Mouse (Mus musculus) frontal cortex, adult (tissue): Measurements from ENCODE around the gene 1500009C09Rik.

Experiments used
- ATAC-seq: cut with Nextera tagmentation; 2 replicates; pipeline ENCODE4 v1.9.2; 2017; ENCODE audit warnings: mild to moderate bottlenecking, moderate library complexity, mixed read lengths; ENCODE audit not compliant: low TSS enrichment

Gene 1500009C09Rik

DNA sequence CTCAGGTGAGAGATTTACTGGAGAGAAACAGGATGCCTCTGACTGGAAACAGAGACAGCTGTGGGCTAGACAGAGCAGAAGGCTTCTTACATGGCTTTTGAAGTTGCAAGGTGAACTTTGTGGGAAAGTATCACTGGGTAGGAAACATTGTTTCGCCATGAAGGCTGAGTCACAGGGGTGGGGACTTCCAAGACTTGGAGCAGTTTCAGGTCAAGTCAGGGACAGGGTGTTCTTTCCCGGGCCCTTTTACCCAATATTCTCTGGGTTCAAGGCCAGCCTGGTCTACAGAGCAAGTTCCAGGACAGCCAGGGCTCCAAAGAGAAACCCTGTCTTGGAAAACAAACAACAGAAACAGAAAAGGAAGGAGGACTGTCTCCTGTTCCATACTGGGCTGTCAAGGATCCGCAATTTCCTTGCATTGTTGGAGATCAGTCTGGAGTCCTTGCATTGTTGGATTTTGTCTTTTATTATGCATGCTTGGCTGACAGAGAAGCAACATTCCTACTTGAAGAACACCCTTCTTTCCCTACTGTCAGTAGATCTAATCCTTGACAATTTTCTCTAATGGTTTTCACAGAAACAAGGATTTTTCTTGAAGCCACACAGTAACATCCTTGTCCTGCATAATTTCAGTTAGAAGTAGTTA, 4.9 kb upstream of the 1500009C09Rik start:
- ATAC-seq, result no peak

DNA sequence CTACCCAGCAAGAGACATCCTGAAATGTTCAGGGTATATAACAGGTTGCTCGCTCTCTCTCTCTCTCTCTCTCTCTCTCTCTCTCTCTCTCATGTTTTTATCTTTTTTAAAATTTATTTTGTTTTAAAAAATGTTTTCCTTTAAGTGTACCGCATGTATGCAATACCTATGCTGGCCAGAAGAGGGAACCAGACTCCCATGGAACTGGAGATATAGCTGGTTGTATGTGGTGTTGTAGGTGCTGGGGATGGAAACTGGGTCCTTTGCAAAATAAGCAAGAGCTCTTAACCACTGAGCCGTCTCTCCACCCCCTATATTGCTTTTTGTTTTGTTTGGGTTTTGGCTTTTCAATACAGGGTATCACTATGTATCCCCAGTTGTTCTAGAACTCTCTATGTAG, 618 bp upstream of the 1500009C09Rik start:
- no peak for ATAC-seq

DNA sequence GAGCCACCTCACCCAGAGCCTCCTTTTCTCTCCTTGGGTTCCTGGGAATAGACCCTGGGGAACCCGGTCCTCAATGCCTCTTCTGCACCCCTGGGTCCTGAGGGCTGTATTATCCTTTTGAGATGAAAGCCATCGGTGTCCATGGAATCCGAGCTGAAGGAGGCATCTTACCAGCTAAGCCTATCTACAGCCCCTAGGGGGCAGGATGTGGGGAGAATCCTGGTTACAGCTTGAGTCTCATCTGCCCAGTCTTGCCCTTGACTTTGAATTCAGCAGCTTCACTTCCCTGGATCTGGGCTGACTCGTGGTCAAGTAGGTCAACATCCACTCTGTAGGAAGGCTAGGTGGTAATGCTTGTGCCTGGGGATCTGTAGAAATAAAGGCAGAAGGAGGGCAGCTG, 3.1 kb downstream of the 1500009C09Rik start:
- ATAC-seq, result peak; percentile 55

DNA sequence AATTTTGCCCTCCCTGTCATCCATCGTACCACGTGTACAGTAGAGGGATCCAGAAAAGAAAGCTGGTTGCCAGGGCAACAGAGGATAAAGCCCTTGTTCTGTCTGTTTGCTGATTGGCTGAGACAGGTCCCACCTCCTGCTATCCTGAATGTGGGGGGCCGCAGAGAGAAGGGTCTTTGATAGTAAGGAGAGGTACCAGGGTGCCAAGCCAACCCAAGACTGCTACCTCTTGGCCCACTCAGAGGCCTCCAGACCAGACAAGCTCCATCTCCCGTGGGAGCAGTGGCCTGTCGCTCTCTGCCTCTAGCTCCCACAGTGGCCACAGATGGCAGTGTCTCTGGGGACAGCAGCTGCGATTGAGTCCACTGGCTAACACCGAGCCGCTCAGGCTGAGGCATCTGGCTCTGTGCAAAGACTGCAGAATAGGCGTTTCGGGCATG, 3.8 kb downstream of the 1500009C09Rik start:
- ATAC-seq, result peak; percentile 87

DNA sequence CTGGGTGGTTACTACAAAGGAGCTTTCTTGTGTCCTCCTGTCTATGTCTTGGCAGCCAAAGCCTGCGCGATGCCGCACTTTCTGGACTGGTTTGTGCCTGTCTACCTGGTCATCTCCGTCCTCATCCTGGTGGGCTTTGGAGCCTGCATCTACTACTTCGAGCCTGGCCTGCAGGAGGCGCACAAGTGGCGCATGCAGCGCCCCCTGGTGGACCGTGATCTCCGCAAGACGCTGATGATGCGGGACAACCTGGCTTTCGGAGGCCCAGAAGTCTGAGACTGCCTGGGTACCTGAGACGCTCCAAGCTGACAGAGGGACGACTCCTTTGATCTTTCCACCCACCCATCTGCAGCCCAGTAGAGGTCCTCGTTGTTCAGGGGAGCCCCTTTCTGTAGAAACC, 7.3 kb downstream of the 1500009C09Rik start:
- no peak for ATAC-seq

DNA sequence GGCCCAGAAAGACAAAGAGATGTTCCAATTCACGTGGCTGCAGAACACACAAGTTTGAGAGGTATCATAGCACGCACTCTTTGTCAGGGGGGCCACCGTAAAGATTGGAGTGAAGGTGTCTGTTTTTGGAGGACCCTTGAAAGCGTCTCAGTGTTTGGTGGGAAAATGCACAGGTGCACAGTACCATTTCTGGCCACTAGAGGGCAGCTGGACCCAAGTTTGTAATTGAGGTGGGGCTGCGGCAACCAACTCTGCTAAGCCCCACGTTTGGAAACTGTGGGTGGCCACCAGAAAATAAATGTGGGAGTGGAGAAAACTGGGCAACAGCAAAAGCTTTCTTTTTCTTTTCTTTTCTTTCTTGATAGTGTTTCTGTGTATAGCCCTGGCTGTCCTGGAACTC, 14.2 kb downstream of the 1500009C09Rik start:
- no peak for ATAC-seq

DNA sequence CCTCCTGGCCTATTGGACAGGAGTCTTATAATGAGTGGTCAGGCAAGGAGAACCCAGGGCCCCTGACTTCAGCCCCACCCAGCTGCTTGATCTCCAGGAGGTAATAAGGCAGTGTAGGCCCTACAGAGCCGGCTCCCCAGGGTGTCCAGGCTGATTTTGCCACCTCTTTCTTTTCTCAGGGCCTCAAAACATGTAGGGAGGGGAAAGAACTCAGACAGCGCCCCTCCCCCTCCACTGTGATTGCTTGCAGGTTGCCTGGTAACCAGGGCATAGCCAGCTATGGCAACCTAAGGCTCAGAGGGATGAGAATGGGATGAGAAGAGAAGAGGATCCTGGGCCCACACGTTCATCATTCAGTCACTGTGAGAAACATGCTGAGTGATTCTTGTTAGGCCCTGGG, 16.0 kb downstream of the 1500009C09Rik start:
- no peak for ATAC-seq

DNA sequence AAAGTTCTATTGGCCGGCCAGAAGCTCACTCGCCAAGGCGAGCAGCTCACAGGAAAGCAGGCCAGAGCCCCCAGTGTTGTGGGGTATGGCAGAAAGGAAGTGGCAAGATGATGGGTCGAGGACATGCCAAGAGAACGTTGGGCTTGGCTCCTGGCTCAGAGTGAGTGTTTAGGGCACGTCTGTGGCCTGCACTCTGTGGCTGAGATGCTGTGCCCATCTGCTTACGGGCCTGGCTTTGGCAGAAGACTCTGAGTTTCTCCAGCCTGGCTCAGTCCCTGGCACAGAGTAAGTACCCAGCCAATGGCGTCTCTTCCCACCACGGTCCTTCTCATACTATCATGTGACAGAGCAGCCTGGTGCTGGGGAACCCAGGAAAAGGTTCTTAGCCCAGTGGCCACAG, 16.6 kb downstream of the 1500009C09Rik start:
- ATAC-seq, result no peak

DNA sequence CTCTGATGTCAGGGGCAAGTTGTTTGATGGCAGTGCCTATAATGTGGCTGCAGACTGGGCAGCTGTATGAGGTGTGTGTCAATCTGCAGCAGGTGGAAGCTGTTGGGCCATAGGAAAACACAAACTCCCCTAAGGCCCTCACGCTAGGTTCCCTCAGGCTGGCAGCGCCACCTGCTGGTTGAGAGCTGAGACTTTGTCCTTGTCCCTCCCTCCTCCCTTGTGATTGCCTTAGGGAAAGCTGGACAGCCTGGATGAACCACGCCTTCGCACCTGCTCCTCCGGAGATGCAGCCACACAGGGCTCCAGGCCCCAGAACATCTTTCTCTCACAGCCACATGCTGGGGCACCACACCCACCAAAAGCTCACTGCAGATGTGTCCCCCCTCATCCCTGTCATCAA, 19.0 kb downstream of the 1500009C09Rik start:
- peak; percentile 67 for ATAC-seq

DNA sequence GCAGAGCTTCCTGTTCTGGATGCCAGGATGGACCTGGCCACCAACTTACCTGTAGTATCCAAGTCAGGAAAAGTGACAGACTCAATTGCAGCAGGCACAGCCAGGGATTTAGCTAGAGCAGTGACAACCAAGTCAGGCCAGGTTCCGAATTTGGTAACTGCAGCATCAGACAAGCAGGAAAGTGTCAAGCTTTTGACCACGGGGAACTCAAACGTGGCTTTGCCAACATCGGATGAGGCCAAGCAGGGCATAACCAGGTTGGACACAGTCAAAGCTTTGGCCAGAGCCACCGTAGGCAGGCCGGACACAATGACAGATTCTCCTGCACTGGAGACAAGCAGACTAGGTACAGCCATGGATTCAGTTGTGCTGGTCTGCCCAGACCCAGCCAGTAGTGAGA, 20.1 kb downstream of the 1500009C09Rik start:
- no peak for ATAC-seq

DNA sequence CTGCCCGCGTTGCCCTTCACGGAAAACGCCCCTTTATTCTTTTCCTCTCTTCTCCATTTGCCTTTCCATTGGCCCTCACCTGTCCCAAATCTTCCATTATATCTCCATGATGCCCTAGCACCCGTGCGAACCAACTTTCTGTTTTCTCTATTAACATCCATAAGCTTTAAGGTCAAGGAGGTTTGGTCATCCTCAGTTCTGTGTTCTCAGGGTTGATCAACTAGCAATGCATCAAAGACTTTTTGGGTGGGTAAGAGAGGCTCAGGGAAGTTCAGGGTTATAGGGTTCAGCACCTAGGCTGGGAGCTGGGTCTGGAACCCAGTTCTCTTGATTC, 22.4 kb downstream of the 1500009C09Rik start, which contains the start of gene Sept3:
TSS of gene Sept3 (plus strand) at position 301 of the 334 bp plus-strand sequence.
- no peak for ATAC-seq

DNA sequence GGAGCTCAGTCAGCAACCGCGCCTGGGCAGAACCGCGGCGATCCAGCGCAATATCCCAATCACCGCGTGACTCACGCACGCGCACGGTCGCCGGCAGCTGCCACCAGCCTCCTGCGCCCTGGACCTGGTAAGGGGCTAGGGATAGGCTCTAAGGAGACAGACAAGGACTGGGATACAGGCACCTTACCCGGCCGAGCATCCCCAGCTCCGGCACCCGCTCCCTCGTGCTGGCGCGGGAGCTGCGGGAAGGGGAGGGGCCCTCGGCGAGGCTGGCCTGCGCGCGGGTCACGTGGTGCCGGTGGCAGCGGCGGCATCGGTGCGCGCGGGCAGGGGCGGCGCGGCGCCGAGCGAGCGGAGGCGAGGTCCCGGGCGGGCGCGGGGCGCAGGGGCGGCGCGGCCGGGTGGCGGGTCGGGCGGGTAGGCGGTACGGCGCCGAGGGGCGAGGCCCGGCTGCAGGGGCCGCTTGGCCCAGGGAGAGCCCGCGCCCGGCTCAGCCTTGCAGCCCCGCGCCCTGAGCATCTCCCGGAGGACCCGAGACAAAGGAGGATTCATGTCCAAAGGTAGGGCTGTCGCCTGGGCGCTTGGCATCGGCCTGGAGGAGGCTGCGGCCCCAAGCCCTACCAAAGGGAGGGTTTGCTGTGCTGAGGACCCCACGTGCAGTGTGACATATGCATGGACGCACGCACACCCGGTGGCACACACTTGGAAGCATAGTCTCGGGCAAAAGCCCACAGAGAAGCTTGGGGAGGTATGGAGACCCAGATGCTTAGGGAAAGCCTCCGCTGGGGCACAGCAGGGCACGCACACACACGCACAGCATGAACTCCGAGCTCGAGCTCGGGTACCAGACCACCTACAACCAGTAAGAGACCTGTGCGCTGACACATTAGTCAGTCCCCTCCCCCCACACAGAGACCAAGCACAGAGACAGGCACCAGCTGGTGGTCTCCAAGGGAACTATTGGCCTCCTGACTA, 23.0 kb downstream of the 1500009C09Rik start:
- ATAC-seq, result peak; percentile 42

DNA sequence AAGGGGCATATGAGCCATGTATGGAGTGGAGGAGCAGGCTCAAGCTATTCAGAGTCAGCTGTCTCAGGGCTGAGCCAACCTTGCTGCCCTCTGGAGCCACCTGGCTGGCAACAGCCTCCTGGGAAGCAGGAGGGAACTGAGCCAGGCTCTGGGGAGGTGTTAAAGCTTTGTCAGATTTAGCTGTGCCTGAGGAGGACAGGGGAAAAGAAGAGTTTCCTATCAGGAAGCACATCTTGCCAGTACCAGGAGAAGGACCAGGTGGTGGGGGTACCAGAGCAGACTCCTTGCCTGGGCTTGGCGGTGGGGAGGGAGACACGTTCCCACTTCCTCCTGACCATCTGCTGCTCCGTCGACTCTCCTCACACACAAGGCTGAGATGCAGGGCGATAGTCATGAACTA, 25.4 kb downstream of the 1500009C09Rik start:
- ATAC-seq, result peak; percentile 32

DNA sequence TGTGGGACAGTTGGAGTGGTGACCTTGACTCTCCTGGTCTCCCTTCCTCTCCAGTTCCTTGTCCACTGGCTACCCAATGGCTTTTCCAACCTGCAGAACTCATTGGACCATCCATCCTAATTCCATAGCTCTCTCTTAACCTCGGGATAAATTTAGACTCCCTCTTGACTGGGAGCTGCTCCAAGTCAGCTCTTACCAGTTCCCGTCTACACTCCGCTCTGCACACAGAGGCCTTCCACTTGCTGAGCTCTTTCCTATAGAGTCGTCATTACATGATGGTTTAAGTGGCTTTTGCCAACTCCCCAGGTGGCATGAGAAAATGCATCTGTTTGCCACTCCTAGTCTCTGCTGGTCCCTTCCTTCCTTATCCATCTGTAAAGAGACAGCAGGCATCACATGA, 28.4 kb downstream of the 1500009C09Rik start:
- peak; percentile 28 for ATAC-seq

DNA sequence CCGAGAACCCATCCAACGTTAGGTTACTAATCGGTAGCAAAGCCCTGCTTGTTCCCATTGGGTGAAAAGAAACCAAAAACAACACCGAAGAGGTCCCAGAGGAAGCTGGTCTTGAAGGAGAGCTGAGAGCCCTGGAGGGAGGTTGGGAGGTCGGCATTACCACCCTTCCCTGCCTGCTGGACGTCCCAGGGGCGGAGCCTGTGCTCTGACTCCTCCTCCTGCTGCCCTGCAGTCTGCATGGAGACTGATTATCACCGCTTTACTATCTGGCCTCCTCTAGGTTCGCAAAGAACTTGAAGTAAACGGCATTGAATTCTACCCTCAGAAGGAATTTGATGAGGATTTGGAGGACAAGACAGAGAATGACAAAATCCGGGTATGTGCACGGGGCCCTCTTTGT, 34.0 kb downstream of the 1500009C09Rik start:
- ATAC-seq, result no peak

DNA sequence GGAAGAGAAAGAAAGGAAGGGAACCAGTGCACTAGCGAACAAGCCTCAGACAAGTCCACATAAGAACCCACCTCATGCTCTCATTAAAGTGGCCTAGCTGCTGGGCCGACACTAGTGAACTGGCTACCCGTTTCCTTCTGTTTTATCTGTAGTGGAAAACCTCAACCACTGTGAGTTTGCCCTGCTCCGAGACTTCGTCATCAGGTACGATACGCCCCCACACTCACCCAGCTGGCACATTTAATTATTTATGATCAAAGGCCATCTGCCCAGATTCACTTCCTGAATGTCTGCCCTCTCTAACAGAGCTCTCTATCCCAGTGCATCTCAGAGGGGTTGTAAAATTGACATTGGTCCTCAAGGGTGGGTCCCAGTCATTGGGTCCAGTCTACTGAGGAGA, 38.1 kb downstream of the 1500009C09Rik start:
- no peak for ATAC-seq

DNA sequence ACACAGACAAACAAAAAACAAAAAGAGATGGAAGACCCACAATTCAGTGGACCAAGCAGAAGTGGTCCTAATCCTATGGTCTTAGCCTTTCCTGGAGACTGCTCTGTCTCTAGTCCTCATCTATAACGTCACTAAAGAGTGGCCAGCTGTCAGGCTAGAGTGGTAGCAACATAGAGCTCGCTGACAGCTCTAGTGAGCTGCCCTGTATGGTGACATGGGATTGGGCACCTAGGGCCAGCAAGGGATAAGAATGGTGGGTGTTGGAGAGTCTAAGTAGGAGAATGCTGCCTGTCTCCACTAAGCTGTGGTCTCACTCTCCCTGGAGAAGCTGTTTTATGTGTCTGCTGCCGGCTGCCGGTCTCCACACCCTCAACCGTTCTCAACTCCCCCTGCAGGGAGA, 40.7 kb downstream of the 1500009C09Rik start:
- 0 out of 2 replicates have a peak, but pooled peaks have one; percentile 22 for ATAC-seq

DNA sequence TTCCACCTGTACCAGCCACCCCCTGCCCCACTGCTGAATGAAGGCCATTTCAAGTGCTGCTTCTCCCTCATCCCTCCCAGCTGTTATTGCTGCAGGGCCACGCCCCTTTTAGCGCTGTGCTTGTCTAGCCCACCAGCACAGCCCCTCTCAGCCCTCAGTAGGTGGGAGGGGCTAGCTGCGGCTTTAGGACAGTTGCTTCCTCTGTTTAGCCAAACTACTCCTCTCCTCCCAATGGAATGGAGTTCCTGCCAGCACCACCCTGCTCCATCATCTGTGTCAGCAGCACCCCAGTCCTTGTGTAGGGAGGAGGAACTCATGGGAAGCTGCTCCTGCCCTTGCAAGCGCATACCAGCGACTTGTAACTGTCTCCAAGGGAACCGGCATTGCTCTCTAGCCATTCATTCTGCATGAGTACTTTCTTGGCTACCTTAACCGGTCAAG, 41.1 kb downstream of the 1500009C09Rik start:
- peak; percentile 70 for ATAC-seq

DNA sequence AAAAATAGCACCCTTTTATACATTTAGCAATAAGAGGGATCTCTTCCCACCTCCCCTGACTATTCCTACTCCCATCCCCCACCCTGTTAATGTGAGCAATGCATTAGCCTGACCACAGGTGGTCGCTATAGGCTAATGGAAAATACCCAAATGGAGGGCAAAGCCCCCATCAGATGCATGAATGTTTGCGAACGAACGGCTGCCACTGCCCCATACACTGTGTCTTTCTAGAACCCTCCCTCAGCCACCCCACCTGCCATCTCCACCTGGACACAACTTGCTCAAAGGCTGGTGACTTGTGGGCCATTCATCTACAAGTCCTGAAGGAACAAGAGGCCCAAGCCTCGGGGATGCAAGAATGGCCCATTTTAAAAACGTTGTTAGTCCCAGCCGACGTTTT, 41.9 kb downstream of the 1500009C09Rik start:
- 0 out of 2 replicates have a peak, but pooled peaks have one; percentile 15 for ATAC-seq

DNA sequence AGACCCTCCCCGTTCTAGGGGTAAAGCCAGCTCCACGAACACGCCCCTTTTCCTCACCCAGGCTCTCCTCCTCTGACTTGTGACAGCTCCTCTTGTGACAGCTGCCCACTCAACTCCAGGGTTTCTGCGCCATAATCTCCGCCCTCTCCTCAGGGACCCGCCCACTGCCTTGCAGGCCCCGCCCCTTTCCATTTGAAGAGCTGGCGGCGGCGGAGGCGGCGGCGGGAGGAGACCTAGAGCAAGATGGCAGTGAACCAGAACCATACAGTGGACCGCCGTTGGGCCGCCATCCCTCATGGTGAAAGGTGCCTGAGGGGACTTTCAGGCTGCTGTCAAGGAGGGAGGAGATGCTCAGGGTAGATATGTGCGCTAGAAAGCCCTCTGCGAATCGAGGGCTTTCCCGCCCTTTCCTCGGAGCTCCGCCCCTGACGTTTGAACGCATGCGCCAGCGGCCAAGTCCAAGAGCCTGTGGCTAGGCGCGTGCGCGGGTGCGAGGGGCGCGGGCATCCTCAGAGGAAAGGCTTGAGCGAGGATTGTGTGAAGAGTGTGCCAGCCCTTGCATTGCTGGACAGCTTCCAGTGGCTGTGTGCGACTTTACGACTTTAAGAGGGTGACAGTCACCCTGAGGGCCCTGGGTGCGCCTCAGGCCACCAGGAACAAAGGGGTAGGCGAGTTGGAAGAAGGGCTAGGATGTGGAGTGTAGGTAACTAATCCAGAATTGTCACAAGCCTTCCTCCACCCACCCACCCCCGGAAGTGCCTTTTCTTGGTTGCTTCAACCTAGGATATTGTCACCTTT, 46.8 kb downstream of the 1500009C09Rik start, which contains the start of gene Wbp2nl:
TSS of gene Wbp2nl (plus strand) at position 191 of the 798 bp plus-strand sequence.
- ATAC-seq, result no peak

DNA sequence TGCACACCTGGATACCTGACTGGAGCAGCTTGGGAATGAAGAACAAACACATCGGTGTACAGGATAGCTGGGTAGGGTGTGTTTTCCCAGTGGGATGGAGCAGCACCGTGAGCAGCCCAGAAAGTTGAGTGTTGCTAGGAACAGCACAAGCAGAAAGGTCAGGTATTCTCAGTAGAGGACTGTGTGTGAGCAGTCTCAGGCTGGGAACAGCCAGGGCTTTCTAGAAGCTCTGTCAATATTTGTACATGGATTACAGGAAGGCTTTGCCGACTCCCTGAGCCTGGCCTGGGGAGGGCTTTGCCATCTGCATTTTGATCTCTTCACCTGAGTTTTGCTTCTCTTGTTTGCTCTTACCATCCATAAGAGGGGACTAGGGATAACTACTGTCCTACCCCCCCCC, 54.9 kb downstream of the 1500009C09Rik start:
- ATAC-seq, result no peak

DNA sequence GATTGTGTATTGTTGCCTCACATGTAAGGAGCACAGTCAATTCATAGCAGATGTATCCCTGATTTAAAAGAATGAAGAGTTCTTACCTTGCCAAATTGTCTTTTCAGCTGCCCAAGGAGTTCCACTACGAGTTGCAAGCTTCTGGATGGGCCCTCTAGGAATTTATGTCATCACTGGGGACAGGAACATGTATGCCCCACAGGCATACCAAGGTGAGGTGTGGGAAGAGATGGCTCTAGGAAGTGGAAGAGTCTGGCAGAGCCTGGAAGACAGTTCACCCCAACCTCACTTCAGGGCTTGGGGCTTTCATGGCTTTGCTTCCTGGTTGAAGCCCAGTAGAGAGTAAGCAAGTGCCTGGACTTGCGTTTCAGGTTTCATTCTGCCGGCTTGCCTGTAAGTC, 56.2 kb downstream of the 1500009C09Rik start:
- ATAC-seq, result no peak
